Mouse (Mus musculus) right cerebral cortex, adult 18-20 months (tissue): ENCODE measurements at regions not wholly inside any gene's neighbourhood (a gene's known extent, or its start where the extent isn't known, plus 50 kb on each side); places are given as distances from the start of the nearest gene placed in this dataset.

Source experiments
- DNase-seq: peaks from one replicate; pipeline ENCODE4 v3.0.0; 2022; ENCODE audit warnings: mixed read lengths

GRCm38 (mm10) chr15:86738356-86738755 lies 524.1 kb downstream of the Tbc1d22a start:
- DNase-seq: no peak

DNA sequence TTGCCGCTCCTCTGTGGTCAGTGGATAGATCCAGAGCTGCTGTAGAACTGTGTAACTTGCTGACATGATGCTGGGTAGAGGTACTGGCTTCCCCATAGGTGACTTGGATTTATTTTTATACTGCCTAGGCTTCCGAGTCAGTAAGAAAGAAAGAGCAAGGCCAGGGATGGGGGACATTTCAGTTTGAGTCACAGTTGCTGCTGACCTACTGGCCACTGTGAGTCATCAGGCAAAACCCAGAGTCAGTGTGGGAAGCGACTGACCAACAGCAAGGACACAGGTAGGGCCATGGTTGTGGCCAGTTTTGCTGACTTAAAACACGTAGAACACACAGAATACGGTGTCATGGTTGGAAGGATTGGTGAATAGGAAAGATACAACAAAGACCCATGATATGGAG lies 524.5 kb downstream of the Tbc1d22a start:
- no peak for DNase-seq

DNA sequence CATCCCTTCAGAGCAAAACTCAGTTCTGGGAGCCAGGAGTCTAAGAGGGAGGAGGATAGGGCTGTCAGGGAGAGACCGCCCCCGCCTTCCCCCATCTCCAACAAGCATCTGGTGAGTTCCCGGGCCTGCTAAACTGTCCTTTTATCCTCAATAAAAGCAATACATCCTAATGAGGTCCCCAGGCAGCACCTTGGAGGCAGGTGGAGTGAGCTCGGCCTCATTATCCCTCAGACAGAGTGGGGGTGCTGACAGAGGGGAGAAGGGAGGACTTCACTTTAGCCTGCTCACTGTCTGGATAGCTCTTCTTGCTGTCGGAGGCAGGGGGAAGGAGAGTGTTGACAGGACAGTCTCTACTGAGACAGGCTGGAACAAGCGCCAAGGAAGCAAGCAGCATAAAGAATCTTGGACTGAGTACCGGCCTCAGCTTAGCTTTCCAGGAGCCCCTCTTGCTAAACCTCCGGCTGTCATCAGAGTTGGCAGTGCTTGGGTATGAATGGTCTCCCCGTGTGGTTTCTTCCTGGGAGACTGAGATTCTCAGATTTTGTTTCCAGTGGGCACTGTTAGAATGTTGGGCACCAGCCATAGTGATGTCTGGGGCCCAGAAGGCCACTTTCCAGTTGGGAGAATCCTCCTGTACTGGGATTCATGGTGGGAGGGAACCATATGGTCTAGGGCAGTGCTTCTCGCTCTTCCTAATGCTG lies 537.3 kb downstream of the Tbc1d22a start:
- DNase-seq: peak; percentile 23

DNA sequence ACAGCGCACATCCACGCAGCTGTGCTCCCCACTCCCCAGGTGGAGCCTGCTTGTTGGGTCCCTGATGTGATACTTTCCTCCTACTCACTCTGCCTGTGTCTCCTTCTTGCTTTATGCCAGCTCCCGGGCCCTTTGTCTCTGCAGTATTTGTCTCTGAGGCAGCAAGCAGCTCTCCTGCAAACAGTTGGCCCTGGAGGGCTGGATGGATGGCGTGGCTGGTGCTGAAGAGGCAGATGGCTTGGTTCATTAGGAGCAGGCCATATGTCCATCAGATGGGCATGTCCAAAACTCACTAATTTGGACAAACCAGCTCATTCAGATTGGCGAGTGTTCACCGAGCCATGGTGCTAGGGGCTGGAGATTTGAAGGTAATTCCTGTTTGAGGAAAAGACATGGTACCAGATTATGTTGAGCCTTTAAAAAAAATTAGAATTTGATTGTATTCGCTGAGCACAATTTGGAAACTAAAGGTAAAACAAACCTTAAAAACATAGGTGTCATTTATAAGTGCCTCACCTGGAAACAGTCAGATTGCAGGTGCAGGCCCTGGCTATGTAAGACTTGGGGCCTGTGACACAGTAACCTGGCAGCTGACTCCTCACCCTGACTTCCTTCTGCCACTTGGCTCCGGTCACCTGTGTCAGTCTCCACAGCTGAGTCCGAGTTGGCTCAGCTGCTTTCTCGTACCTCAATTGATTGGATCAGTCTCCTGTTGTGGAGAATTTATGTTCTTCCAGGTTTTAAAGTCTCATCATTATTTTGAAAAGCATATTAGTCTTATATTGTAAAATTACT lies 549.5 kb downstream of the Tbc1d22a start:
- no peak for DNase-seq

DNA sequence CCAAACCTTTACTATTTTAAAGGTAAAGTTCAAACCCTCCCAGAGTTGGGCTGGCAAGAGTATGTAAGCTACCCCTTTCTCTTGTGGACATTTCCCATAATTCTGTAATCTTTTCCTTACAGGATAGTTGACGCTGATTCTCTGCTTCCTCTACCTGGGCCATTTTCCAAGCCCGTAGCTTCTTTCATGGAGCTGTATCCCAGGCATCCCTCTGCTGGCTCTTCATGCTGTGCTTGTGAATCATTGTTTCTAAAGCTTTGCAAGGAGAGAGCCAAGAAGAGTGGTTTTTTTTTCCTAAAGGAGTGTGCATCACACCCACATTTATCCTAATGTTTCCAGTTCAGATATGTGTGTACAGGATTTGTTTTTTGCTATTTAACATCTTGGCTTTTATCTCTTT lies 553.4 kb downstream of the Tbc1d22a start:
- no peak for DNase-seq

DNA sequence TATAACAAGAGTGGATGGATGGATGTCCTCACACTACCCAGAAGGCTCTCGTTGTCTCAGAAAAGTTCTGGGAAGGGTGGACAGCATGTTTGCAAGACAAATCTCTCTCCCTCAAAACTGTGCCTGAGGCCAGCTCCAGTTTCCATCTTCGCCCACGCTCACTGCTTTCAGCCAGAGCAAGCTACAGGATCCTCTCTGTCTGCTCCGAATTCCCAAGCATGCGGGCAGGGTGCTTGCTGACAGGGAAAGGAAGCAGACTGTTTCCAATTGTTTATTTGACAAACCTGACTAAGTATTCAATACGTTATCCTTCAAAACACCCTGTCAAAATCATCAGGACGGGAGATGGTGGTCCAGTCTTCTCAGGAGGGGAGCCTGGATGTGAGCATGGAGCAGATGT lies 558.8 kb downstream of the Tbc1d22a start:
- peak; percentile 40 for DNase-seq

- no peak for DNase-seq
Observed at GRCm38 (mm10) chr15:86777998-86778397, 563.7 kb downstream of the Tbc1d22a start.

GRCm38 (mm10) chr15:86781160-86781559 lies 566.9 kb downstream of the Tbc1d22a start:
- no peak for DNase-seq

DNA sequence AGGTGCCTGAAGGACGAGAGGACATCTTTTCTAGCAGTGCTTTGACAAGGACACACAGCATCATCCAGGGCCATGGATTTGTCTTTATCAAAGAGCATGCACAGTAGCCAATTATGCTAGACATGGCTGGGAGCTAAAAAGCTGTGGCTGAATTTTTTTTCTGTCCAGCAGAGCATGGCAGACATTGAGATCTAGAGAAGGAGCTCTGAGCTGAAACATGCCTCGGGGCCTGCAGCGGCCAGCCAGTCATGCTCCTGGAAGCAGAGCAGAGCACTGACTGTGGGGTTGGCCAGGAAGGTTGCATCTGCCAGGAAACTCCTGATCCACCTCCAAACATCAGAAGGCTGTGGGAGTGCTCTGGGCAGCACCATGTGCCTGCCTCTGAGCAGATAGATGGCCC lies 580.5 kb downstream of the Tbc1d22a start:
- DNase-seq: no peak

- no peak for DNase-seq
Observed at GRCm38 (mm10) chr15:86798474-86799178, 584.4 kb downstream of the Tbc1d22a start.

DNA sequence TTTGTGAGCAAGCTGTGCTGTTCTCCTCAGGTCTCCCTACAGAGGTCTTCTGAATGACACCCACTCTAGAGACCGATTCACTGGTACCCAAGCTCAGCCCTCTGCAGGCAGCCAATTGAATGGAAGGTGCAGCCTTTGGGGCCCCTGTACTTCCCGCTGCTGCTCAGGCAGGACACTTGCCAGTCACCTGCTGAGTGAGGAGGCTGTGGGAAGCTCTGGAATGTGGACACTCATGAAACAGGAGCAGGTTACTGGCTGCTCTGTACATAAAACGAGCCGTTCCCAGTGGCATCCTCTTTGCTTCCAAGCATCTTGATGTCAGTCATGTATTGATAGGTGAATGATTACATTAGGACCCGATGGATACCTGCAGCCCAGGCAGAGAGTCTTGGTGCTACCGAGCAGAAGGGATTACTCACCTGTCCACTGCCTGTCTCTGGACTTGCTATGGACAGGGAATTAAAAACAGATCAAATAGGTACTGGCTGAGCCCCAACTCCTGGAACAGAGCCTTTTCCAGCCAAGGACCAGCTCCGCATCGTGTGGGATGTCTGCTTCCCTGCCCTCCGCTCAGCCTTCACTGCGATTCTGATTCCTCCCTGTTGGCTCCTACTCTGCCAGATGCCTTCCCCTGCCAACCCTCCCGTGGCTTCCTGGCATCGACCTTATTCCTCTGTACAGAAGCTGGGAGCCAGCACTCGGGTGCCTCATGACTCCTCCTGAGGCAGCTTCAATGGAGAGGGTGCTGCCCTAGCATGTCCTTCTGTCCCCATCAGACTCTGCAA lies 593.2 kb downstream of the Tbc1d22a start:
- DNase-seq: no peak

DNA sequence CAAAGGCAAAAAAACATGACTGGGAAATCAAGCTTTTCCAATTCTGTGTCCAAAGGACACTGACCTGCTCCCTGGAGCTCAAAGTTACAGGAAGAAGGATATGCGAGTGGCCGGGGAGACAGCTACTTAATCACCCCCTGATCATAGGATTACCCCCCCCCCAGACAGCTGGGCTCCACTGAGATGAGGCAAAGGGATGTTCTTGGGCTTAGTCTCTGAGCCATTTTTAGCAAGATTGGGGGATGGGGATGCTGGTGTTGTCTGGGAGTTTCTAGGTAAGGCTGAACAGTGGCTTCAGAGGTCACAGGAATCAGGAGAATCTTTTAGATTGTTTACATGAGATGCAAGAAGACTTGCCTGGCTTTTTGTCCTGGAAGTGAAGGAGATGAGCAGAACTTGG lies 597.6 kb downstream of the Tbc1d22a start:
- DNase-seq: no peak

DNA sequence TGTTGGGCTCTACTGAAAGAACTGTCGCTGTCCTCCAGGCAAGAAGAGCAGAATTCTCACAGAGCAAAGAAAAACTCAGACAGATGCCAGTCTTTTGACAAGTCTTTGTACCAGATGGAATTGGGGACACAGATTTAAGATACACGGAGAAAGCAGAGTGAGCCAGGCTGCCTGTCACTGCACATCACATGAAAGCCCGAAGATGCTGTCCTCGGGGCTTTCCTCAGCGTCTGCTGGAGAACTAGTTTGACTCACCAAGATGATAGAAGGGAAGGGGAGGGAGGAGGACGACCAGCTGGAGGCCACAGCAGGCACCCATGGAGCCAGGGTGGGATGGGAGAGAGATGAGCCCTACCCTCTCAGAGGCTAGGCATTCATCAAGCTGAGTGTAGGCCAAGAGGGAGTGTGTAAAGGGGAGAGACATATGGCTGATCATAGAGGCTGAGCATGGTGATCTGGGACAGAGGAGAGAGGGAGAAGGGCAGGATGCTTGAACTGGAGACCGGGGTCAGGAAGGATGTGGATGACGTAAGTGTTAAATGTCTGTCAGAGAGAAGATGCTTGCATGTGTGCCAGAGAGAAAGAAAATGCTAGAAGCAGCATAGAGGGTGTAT lies 600.7 kb downstream of the Tbc1d22a start:
- no peak for DNase-seq

- peak; percentile 77 for DNase-seq
Observed at GRCm38 (mm10) chr15:86835996-86836395, 621.7 kb downstream of the Tbc1d22a start.

DNA sequence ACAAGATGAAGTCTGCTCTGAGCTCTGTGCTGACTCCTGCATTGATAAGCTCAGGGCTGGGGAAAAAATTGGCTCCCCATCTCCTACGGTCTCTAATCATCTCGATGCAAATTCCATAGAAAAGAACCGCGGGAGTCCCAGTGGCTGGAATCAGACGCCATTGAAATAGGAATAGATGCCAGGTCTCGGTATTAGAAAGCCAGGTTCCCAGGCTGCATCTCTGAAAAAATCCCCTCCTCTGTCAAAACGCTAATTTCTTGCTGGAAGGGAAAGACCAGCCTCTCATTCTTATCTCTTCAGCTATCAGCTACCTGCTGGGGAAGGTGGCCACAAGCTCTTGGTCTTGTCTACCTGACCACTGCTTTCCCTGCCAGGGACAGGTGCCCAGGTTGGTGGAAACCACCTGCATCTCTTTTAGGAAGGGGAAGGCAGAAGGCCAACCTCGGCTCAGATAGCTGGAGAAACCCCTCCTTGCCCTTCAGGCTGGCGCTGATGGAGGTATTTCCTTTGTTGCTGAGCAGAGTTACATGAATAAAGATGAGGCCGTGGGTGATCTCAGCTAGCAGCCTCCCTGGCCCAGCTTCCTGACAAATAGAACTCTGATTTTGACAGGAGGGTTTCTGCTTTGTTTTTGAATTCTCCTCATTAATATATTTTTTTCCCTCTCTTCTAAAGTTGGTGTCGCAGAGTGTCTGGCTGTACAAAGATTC lies 638.1 kb downstream of the Tbc1d22a start:
- DNase-seq: peak; percentile 24

- DNase-seq: no peak
Observed at GRCm38 (mm10) chr15:86858356-86858906, 644.2 kb downstream of the Tbc1d22a start.

DNA sequence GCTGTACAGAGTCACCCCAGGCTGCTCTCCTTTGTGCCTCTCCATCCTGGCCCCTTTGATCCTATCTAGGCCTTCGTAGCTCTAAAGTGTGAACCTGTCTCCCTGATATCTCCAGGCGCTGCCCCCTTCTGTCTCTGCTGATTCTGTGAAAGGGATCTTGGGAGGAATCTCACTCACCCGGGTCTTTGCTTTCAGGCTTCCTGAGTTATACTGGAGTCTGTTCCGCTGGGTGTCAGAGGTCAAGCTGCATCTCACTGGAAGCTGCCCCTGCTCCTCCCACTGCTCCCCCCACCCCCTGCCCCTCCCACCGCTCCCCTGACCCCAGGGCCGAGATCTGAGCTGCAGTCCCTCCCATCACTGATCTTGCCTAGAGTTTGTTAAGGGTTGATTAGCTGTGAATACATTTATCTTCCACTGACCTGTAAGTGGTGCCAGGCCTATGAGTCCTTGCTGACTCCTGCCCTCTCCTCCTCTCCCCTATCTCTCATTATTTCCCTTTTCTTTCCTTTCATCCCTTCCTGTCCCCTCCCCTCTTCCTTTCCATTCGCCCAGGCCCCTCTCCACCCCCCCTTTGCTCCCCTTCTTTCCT lies 661.6 kb downstream of the Tbc1d22a start:
- no peak for DNase-seq

DNA sequence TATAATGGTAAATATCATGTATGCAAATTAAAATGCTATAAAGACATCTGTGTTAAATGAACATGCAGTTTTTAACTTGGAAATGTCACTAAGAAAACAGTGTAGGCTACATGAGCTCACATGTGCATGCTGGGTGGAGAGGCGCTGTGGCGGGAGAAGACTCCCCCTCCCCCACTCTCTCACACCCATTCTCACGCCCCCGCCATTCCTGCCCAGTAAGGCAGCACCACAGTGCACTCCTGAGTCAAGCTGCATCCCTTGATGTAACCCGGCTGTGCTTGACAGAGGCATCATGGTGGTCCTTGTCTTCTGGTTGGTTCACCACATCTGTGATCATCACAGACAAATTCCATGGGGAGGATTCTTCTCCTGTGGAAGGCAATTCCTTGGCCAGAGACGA lies 647.1 kb upstream of the Fam19a5 start:
- DNase-seq: no peak

GRCm38 (mm10) chr15:86899961-86900360 lies 644.1 kb upstream of the Fam19a5 start:
- no peak for DNase-seq

- no peak for DNase-seq
Observed at GRCm38 (mm10) chr15:86903006-86903405, 641.1 kb upstream of the Fam19a5 start.

- DNase-seq: no peak
Observed at GRCm38 (mm10) chr15:86913276-86913675, 630.8 kb upstream of the Fam19a5 start.
